Mouse (Mus musculus): ENCODE measurements around the gene Tfap2c.

The Tfap2c gene

GRCm38 (mm10) chr2:172549371-172550155 is at the start of gene Tfap2c:
TSS of gene Tfap2c (plus strand) at chr2:172549593.
- no peak for DNase-seq (ENCODE audit: low read depth in 2 of 2, low spot score in 2 of 2)

GRCm38 (mm10) chr2:172500752-172501316 is 48.6 kb upstream of the Tfap2c start:
- no peak for DNase-seq (ENCODE audit: low read depth in 2 of 2, low spot score in 2 of 2)

- DNase-seq (ENCODE audit: low read depth in 2 of 2, low spot score in 2 of 2), result no peak
Measured at GRCm38 (mm10) chr2:172501341-172501740, 48.1 kb upstream of the Tfap2c start.

GRCm38 (mm10) chr2:172502168-172502567 is 47.2 kb upstream of the Tfap2c start:
- DNase-seq (ENCODE audit: low read depth in 2 of 2, low spot score in 2 of 2), result no peak

- DNase-seq (ENCODE audit: low read depth in 2 of 2, low spot score in 2 of 2), result no peak
Measured at GRCm38 (mm10) chr2:172506121-172506520, 43.3 kb upstream of the Tfap2c start.

GRCm38 (mm10) chr2:172510056-172510712 is 39.2 kb upstream of the Tfap2c start:
- no peak for DNase-seq (ENCODE audit: low read depth in 2 of 2, low spot score in 2 of 2)

- DNase-seq (ENCODE audit: low read depth in 2 of 2, low spot score in 2 of 2), result no peak
Measured at GRCm38 (mm10) chr2:172510899-172511298, 38.5 kb upstream of the Tfap2c start.

GRCm38 (mm10) chr2:172516407-172516992 is 32.9 kb upstream of the Tfap2c start:
- no peak for DNase-seq (ENCODE audit: low read depth in 2 of 2, low spot score in 2 of 2)

- DNase-seq (ENCODE audit: low read depth in 2 of 2, low spot score in 2 of 2), result no peak
Measured at GRCm38 (mm10) chr2:172520616-172521371, 28.6 kb upstream of the Tfap2c start.

GRCm38 (mm10) chr2:172522528-172522927 is 26.9 kb upstream of the Tfap2c start:
- DNase-seq (ENCODE audit: low read depth in 2 of 2, low spot score in 2 of 2), result no peak

GRCm38 (mm10) chr2:172527175-172527574 is 22.2 kb upstream of the Tfap2c start:
- no peak for DNase-seq (ENCODE audit: low read depth in 2 of 2, low spot score in 2 of 2)

- DNase-seq (ENCODE audit: low read depth in 2 of 2, low spot score in 2 of 2), result no peak
Measured at GRCm38 (mm10) chr2:172543987-172544386, 5.4 kb upstream of the Tfap2c start.

GRCm38 (mm10) chr2:172544601-172545127 is 4.7 kb upstream of the Tfap2c start:
- no peak for DNase-seq (ENCODE audit: low read depth in 2 of 2, low spot score in 2 of 2)

GRCm38 (mm10) chr2:172545592-172546235 is 3.7 kb upstream of the Tfap2c start:
- no peak for DNase-seq (ENCODE audit: low read depth in 2 of 2, low spot score in 2 of 2)

- no peak for DNase-seq (ENCODE audit: low read depth in 2 of 2, low spot score in 2 of 2)
Measured at GRCm38 (mm10) chr2:172546551-172546950, 2.8 kb upstream of the Tfap2c start.

- DNase-seq (ENCODE audit: low read depth in 2 of 2, low spot score in 2 of 2), result no peak
Measured at GRCm38 (mm10) chr2:172547116-172547515, 2.3 kb upstream of the Tfap2c start.

GRCm38 (mm10) chr2:172547807-172548586 is 1.4 kb upstream of the Tfap2c start:
- no peak for DNase-seq (ENCODE audit: low read depth in 2 of 2, low spot score in 2 of 2)

GRCm38 (mm10) chr2:172548672-172549255 is 629 bp upstream of the Tfap2c start:
- DNase-seq (ENCODE audit: low read depth in 2 of 2, low spot score in 2 of 2), result no peak

Data from CD8-positive naive resting alpha-beta T cell, adult 2 months (primary cell).